Comparison of ENCODE assay signal across 14 mouse cellular contexts in the genomic region with DNA sequence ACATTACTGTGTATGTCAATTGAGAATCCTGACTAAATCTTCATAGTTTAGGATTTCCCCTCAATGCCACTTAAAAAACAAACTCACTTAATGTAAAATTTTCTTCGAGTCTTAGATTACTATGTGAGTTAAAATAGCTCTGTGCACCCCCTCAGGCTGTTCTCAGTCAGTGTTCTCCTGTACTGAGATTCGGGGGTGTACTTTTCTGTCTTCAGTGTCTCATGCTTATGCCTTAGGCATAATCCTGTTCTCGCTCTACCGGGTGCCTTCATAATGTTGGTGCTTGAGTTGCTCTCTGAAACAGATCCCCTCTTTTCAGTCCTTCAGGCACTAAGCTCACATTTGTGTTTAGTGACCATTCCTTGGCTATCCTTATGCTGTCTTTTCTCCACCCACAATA.
"Had no signal": no experiment of that assay in that cellular context is flagged by ENCODE, and none has a peak within 500 bp of the region (broad histone marks: within the 10 kb centered on the region; RNA-seq: fewer than 3 reads in every experiment).

No protein-coding gene starts in this region.

- ATAC-seq: inflammation-experienced regulatory T-cells, adult 6 months; intestine, embryonic 16.5 days; lung, postnatal 0 days; midbrain, embryonic 15.5 days had no signal

- H3K4me3 ChIP-seq: liver, embryonic 13.5 days; midbrain, embryonic 15.5 days; myocyte; neural tube, embryonic 13.5 days had no signal

- H3K4me2 ChIP-seq: liver, embryonic 13.5 days; lung, embryonic 14.5 days; midbrain, embryonic 15.5 days; neural tube, embryonic 13.5 days had no signal

- H3K9me3 ChIP-seq: liver, embryonic 13.5 days; midbrain, embryonic 15.5 days; neural tube, embryonic 13.5 days had no signal

- H3K9ac ChIP-seq: liver, embryonic 13.5 days; lung, embryonic 14.5 days; midbrain, embryonic 15.5 days; neural tube, embryonic 13.5 days had no signal

- H3K27me3 ChIP-seq: liver, embryonic 13.5 days; midbrain, embryonic 15.5 days; neural tube, embryonic 13.5 days had no signal

- H3K36me3 ChIP-seq: liver, embryonic 13.5 days; midbrain, embryonic 15.5 days; neural tube, embryonic 13.5 days had no signal

- H3K4me1 ChIP-seq: liver, embryonic 13.5 days had no signal

- DNase-seq: kidney, adult 18-20 months; kidney, adult 9 months; kidney, postnatal 14 days; kidney, postnatal 4 days; liver, embryonic 13.5 days; lung, embryonic 14.5 days; thymus, postnatal 25 days had no signal

- H3K27ac ChIP-seq: liver, embryonic 13.5 days; macrophage; midbrain, embryonic 15.5 days; neural tube, embryonic 13.5 days had no signal
